Mouse (Mus musculus): Measurements from ENCODE around the gene Pank1. TPM values are rescaled to one million over a fixed set of nuclear protein-coding genes. Genes with fewer than 3 reads are reported as not detected.

Gene Pank1
- polyA plus RNA-seq, 1 experiment = 7.5 TPM

DNA sequence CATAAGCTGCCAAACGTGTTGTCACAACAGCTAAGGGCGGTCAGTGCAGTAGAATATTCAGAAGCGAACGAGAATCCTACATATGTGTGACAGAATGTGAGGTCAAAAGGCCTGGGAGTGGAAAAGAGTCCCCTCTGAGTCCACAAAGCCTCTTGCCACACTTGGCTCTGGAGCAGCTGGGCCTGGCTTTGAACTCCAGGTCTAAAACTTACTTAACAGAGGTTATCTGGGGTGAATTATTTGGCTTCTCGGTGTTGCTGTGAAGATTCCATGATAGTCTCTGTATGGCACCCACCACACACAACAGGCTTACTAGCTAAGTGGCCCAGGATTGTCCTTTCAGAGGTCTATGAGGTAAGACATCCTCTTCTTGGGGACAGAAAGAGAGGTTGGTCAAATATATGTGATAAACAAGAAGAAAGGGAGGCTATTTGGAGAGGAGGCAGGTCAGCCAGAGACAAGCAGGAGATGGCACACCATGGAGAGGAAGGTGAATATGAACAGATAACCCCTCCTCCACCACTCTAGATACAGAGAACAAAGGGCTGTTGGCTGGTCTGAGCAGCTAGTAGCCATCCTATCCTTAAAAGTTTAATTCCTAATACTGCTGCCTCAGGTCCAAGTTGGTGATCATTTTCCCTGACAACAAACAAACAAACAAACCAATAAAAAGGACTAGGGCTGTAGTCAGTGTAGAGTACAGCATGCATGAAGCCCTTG, 51.2 kb downstream of the Pank1 start:
- no peak for DNase-seq (ENCODE audit: extremely low spot score in 1 of 2, low spot score in 1 of 2)

- DNase-seq (ENCODE audit: extremely low spot score in 1 of 2, low spot score in 1 of 2) = no peak
Observed at GRCm38 (mm10) chr19:34827444-34827843, 51.8 kb downstream of the Pank1 start.

DNA sequence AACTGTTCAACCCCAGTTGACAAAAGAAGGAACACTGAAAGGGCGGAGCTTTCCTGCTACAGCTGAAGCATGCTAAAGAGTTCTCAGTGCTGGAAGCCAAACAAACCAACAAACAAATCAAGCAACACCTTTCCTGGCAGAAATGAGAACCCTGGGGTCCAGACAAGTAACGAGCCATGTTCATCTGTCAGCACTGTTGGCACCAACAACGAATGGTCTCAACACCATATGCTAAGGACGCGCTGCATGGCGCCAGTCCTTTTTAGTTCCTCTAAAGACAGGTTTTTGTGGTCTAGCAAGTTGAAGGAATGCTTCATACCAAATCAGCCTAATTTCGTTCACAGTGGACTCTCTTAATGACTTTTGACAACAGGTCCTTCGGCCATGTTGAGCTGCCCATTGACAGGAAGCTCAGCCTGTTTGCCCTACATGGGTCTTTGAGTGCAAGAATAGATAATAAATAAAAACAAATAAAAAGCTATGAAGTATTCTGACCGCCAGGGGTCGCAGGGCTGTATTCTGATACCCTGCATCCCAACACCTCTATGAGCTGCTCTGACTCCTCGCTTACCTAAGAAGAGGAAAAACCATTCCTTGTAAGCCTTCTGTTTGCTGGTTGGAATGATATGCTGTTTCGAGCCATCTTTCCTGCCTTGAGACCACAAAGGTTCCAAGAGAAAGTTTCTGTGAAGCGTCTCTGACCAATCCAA, 53.2 kb downstream of the Pank1 start:
- peak in 1 of 2 experiments; percentile 63 for DNase-seq (ENCODE audit: extremely low spot score in 1 of 2, low spot score in 1 of 2)

- no peak for DNase-seq (ENCODE audit: extremely low spot score in 1 of 2, low spot score in 1 of 2)
Observed at GRCm38 (mm10) chr19:34819577-34820170, 59.6 kb downstream of the Pank1 start.

GRCm38 (mm10) chr19:34815371-34815770, 63.9 kb downstream of the Pank1 start:
- no peak for DNase-seq (ENCODE audit: extremely low spot score in 1 of 2, low spot score in 1 of 2)

DNA sequence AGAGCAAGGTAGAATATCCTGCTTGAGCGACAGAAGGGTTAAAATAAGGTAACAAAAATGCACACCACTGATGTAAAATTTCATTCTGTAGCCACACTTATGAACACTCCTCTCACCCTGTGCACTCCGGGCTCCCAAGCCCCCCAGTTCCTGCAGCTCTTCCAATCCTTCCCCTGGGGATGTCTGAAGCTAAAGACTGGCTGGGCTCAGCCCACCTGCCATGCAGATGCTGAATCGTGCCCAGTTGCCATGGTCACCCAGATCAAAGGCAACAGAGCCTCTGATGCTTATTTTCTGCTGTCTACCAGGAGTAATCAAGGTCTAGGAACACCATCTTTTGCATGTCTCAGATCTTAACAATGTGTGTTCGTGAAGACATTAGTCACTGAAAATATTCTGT, 64.6 kb downstream of the Pank1 start:
- no peak for DNase-seq (ENCODE audit: extremely low spot score in 1 of 2, low spot score in 1 of 2)

- DNase-seq (ENCODE audit: extremely low spot score in 1 of 2, low spot score in 1 of 2) = no peak
Observed at GRCm38 (mm10) chr19:34813961-34814360, 65.3 kb downstream of the Pank1 start.

- no peak for DNase-seq (ENCODE audit: extremely low spot score in 1 of 2, low spot score in 1 of 2)
Observed at GRCm38 (mm10) chr19:34813533-34813932, 65.7 kb downstream of the Pank1 start.

DNA sequence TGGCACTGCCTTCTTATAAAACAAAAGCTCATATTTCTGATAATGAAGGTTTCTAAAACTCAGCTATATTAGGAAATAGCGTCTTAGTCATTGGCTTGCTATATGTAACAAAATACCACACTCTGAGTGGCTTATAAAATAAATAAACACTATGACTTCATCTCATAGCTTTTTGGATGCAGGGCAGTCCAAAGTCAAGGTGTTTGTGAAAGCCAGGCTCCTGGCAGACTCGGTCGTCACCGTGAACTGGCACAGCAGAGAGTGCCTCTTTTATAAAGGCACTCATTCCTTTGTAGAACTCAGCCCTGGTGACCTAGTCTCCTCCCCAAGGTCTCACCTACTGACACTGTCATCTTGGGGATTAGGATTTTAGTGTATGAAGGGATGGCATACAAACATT, 66.5 kb downstream of the Pank1 start:
- DNase-seq (ENCODE audit: extremely low spot score in 1 of 2, low spot score in 1 of 2) = no peak

DNA sequence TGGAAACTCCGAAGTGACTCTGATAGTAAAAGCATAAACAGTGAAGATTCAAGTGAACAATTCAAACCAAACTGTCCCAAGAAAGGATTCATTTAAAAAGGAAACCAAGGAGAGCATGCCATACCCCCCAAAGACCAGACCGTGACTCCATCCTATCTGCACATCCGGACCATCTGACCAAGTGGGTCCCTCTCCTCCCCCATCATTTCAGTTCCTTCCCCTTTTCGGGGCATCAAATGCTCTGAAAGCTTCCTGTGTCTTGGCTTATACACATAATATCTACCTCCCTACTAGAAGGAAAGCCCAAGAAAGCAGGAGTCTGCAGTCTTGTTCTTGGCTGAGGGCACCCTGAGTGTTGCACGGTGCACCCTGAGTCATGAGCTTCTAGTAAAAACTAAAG, 72.1 kb downstream of the Pank1 start:
- no peak for DNase-seq (ENCODE audit: extremely low spot score in 1 of 2, low spot score in 1 of 2)

DNA sequence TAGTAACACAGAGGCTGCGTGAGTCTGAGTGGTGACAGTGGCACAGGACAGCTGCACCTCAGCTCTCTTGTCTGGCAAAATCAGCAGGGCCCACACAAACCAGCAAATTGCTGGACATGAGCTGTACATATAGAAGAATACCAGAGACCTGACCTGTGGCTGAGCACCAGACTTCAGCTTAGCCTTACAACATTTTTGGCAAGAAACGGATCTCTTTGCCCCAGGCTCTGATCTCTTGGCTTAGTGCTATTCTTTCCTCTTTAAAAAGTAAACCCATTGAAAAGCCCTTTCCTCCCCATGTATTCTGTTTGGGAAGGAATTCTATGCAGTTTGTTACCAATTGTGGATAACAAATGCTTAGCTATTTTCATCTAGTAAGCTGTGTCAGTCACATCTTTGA, 74.2 kb downstream of the Pank1 start:
- no peak for DNase-seq (ENCODE audit: extremely low spot score in 1 of 2, low spot score in 1 of 2)

DNA sequence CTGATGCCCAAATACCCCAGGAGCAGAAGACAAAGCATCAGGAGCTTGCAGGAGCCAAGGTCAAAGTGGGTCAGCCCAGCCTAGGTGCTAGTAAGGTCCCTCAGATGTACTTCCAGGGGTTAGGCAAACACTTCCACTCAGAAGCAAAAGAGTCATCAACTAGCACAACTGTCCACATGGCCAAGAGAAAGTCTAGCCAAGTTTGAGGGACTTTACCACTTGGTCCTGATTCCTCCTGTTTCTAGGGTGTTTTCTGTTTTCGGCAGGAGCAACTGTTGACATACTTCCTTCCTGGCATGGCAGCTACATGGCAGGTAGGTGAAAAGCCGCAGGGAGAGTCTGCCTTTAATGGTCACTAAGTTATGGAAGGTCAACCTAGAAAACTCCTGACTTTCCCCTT, 74.7 kb downstream of the Pank1 start:
- DNase-seq (ENCODE audit: extremely low spot score in 1 of 2, low spot score in 1 of 2) = no peak

DNA sequence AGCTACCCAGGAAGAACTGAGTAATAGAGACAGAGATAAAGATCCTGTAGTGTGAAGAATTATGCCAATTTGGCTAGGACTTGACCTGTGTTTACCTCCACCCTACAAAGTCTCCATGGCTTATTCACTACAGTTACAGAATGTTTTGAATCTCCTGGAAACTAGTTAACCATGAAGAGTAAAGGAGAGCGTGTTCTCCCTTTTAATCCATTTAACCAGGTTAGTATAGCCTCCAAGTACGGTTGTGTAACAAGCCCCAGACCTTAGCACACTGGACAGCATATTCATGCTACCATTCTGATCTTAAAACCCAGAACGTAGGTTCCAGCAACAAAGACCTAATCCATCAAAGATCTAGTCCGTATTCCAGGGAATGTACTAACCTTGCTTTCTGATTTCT, 75.9 kb downstream of the Pank1 start:
- DNase-seq (ENCODE audit: extremely low spot score in 1 of 2, low spot score in 1 of 2) = no peak

- DNase-seq (ENCODE audit: extremely low spot score in 1 of 2, low spot score in 1 of 2) = no peak
Observed at GRCm38 (mm10) chr19:34799644-34800267, 79.5 kb downstream of the Pank1 start.

DNA sequence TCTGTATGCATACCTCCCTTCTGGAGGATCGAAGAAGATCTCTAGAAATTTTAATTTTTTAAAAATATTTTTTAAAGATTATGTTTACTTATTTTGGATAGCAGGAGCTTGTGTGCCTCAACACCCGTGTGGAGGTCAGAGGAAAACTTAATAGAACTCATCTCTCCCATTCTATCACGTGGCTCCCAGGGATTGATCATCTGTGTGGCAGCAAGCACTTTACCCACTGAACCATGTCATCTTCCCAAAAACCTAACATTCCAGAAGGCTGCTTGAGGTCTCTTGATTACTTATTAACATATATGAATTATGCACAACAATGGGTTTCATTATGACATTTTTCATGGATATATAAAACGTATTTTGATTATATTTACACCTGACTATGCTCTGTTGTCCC, 82.9 kb downstream of the Pank1 start:
- no peak for DNase-seq (ENCODE audit: extremely low spot score in 1 of 2, low spot score in 1 of 2)

DNA sequence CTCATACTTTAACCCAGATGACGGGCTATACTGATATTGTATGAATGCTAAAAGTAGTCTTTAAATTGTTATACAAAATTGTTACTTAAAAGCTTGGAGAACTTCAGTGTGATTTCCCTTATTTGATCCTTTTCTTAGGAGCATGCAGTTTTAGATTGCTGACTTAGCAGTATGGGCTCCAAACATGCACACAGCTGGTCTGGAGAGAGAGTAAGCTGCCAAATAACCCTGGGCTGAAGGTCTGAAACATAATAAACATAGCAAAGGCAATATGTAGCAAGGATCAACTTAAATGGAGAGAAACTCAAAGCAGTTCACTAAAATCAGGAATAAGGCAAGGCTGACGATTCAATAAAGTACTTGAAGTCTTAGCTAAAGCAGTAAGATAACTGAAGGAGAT, 96.8 kb downstream of the Pank1 start:
- DNase-seq (ENCODE audit: extremely low spot score in 1 of 2, low spot score in 1 of 2) = no peak

- DNase-seq (ENCODE audit: extremely low spot score in 1 of 2, low spot score in 1 of 2) = no peak
Observed at GRCm38 (mm10) chr19:34778993-34779392, 100.3 kb downstream of the Pank1 start.

DNA sequence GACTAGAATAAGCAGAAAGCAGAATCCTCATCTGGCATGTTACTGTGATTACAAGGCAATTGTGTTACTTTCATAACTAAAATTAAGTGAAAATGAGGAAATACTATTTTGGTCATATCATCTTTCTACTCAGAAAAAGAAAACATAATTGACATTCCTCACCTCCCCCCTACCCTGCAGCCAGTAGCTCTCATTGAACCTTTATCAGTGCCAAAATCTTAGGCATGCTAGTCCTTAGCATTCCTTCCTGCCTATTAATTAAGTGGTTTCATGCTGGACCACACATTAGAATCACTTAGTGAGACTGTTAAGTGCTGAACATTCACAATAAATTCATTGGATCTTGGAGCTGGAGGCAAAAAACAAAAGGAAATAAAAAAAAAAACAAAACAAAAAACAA, 101.2 kb downstream of the Pank1 start:
- DNase-seq (ENCODE audit: extremely low spot score in 1 of 2, low spot score in 1 of 2) = no peak

DNA sequence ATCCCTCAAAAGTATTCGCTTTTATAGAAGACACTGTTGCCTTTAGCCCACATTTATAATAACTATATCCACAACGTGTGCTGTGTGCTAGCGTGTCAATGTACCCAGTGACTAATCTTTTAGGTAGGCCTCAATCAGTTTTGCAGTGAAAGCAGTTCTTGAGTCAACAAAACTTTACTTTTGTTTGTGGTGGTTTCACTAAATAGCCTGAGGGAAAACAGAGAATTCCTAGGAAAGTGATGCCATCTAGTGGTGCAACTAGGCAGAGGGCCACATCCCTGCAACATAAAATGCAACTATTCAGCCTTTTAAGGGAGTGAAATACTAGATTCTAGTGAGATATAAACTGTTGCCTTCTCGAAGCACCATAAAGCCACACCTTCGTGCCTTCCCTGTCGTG, 106.5 kb downstream of the Pank1 start:
- DNase-seq (ENCODE audit: extremely low spot score in 1 of 2, low spot score in 1 of 2) = peak; percentile 20 to 82

DNA sequence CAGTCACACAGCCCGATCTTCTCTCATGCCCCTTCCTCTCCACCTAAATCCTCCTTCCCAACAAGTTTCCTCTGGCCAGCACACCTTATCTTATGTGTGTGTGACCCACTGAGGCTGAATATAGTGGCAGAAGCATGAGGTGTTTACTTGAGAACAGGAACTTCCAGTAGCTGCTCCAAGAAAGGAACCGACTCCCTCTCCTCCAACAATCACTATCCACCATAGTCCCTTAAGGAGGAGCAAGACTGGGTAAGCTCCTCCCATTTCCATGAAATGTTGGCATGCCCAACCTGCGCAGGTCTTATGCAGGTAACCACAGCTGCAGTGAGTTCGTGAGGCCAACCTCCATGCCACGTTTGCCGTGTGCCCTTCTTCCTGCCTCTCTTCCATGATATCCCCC, 108.5 kb downstream of the Pank1 start:
- DNase-seq (ENCODE audit: extremely low spot score in 1 of 2, low spot score in 1 of 2) = no peak

GRCm38 (mm10) chr19:34758754-34759153, 120.5 kb downstream of the Pank1 start:
- DNase-seq (ENCODE audit: extremely low spot score in 1 of 2, low spot score in 1 of 2) = no peak

All from frontal cortex, adult 2 months (tissue).